Mouse (Mus musculus): ENCODE data around the gene Zfand2a.

DNA sequence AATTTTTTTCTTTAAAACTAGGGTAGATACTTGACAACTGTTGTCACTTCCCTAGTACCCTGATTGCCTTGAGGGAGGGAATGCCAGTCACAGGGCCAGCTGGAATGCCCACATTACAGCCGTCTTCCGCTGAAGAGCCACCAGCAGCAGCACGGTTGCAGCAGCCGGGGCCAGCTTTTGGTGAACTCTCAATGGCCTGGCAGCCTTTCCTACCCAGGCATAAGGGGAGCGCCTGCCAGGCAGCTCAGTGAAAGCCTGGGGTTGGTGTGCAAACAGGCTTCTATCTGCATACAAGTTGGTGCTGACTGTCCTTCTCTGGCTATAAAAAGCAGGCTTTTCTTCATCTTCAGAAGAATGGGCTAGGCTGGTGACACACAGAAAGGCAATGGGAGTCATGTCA, 43.9 kb downstream of the Zfand2a start:
- TF ChIP-seq GATA1 (IDR thresholded peaks at IDR 0.05; ENCODE audit: low read length) (no peak), TAL1 (IDR thresholded peaks at IDR 0.05; ENCODE audit: low read length) (no peak)

Data from erythroblast, embryonic 14.5 days (primary cell).